Mouse (Mus musculus) embryo, embryonic 9.5 days (tissue): ENCODE data around the gene Pdcd7.
"Not testable (repeated sequence)": the region's sequence is repeated elsewhere in the genome, so short reads cannot be mapped to it uniquely, and the experiment has no call there.

Source experiments
- DNase-seq: peaks from one replicate; pipeline ENCODE4 v3.0.0-alpha.2; 2017; ENCODE audit errors: extremely low spot score

The Pdcd7 gene

DNA sequence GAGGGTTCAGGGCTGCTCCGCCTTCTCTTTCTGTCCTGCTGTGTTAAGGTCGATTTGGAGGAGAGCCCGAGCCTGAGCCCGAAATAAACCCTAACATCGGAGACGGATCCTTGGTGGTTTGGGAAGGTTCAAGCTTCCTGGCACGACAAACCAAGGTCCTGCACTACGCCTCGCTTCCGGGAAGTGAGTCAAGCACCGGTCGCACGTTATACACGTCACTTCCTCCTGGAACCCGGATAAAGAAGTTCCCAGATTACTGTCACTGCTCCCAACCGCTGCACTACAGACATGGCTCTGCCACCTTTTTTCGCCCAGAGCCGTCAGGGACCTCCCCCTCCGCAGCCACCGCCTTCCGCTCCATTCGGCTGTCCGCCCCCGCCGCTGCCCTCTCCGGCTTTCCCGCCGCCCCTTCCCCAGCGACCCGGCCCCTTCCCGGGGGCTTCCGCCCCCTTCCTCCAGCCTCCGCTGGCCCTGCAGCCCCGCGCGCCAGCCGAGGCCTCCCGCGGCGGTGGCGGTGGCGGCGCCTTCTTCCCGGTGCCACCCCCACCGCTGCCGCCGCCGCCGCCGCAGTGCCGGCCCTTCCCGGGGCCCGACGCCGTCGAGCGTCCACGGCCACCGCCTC is at the start of gene Pdcd7:
Gene Pdcd7, plus strand, starts transcription at position 251 of the 622 bp plus-strand sequence.
- DNase-seq, result peak; percentile 91

DNA sequence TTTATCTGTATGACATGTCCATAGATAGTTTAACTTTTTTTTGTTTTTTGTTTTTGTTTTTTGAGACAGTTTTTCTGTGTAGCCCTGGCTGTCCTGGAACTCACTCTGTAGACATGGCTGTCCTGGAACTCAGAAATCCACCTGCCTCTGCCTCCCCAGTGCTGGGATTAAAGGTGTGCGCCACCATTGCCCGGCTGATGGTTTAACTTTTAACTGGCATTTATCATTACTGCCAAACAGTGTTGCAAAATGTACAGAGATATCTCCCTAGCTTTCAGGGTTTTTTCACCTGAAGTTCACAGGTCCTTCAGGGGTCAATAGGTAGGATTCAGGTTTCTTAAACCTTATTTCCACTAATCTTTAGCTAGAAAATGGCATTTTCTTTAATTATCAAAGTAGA is 48.8 kb upstream of the Pdcd7 start:
- no peak for DNase-seq

DNA sequence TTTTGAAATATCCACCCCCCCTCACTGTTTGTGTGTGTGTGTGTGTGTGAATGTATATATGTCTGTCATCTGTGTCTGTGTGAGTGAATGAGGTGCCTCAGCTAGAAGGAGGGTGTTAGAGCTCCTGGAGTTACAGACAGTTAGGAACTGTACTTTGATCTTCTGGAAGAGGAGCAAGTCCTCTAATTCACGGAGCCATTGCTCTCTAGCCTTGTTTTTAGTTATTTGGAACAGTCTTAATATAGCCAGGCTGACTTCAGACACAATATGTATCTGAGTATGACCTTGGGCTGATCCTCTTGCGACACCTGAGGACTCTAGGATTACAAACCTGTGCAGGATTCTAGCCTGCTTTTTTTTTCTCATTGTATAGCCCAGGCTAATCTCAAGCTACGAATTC is 47.1 kb upstream of the Pdcd7 start:
- no peak for DNase-seq

DNA sequence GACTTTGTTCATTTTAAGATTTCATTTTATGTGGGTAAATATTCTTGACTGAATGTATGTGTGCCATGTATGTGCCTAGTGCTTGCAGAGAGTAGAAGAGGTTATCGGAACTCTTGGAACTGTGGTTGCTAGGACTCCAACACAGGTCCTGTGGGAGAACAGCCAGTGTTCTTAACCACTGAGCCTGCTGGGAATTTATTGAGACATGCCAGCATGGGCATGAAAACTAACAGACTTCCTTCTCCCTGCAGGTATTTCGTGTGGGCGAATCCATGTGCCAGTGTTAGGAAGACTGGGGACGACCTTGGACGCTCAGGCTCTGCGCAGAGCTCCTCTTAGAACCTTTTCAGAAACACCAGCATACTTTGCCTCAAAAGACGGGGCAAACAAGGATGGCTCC is 46.3 kb upstream of the Pdcd7 start:
- DNase-seq, result no peak

DNA sequence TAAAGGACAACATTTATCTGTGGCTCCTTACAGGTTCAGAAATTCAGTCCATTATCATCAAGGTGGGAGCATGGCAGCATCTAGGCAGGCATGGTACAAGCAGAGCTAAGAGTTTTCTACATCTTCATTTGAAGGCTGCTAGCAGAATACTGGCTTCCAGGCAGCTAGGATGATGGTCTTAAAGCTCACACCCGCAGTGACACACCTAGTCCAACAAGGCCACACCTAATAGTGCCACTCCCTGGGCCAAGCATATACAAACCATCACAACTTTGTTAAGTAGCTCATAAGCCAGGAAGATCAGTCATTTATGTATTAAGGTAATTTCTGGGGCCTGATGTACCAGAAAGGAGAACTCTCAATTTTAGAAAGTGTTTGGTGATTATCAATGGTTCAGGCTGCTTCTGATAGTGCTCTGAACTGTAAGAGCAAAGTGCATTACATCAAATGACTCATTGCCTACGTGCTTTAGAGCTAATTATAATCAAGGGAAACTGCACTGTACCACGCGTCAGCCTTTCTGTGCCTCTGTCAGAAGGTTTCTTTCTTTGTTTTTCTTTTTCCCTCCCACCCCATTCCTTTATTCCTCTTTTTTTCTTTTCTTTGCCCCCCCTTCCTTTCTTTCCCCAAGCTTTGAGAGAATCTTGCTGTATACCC is 43.4 kb upstream of the Pdcd7 start:
- DNase-seq, result no peak

DNA sequence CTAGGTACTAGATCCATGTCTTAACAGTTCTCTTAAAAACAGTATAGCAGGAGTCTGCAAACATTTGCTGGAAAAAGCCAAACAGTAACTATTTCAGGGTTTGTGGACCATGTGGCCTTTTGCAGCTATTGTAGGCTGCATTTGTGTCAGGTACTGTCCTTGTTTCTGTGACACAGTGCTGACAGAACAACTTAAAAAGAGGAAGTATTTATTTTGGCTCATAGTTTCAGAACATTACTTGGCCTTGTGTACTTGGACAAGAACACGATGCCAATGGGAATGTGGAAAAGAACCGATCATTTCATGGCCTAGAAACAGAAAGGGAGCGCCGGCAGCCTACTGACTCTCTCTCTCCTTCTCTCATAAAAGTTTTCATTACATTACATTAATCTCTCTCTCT is 42.3 kb upstream of the Pdcd7 start:
- DNase-seq, result no peak

DNA sequence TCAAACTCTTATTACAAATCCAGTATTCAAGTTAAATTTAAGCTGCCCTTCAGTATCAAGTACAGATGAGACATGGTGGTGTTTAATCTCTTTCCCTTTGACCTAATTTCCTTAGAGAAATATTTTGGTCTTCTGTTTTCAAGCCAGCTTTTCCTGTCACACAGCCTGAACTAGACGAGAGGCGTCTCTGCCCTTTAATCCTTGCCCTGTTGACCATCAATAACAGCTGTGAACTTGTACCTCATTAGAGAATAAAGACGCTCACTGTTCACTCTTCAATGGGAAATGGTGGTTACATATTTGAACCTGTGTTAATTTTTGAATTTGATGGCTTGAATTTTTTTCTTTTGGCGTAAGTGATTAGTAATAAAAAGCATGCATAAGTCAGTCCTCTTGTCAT is 41.6 kb upstream of the Pdcd7 start:
- no peak for DNase-seq

DNA sequence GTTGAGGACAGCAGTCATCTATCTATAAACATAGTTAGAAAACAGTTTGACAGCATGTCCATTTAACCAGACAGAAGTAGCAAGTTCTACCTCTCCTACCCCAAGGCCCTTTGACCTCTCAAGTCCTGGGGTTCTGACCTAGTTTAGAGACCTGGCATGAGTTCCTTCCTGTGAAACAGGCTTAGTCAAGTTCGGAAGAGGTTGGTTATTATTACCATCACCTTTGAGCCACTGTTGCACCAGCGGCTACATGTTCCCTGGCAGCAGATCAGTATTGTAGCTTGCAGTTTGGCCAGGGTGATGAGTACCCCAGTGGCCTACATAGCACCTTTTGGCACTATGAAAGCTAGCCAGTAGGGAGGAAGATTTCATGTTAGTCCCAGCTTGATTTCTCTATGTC is 39.2 kb upstream of the Pdcd7 start:
- DNase-seq, result no peak

DNA sequence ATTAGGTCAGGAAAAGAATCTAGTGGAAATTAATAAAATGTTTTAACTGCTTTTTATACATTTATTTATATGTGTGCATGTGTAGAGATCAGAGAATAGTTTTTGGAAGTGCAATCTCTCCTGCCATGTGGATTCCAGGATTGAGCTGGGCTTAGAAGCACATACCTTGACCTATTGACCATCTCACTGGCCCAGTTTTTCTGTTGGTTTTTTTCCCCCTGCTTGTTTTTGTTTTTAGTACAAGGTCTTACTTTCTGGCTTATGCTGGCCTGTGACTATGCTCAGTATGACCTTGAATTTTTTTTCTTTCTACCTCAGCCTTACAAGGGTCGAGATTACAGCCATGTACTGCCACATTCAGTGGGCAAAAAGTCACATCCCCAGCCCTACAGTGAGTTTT is 37.9 kb upstream of the Pdcd7 start:
- DNase-seq, result no peak

DNA sequence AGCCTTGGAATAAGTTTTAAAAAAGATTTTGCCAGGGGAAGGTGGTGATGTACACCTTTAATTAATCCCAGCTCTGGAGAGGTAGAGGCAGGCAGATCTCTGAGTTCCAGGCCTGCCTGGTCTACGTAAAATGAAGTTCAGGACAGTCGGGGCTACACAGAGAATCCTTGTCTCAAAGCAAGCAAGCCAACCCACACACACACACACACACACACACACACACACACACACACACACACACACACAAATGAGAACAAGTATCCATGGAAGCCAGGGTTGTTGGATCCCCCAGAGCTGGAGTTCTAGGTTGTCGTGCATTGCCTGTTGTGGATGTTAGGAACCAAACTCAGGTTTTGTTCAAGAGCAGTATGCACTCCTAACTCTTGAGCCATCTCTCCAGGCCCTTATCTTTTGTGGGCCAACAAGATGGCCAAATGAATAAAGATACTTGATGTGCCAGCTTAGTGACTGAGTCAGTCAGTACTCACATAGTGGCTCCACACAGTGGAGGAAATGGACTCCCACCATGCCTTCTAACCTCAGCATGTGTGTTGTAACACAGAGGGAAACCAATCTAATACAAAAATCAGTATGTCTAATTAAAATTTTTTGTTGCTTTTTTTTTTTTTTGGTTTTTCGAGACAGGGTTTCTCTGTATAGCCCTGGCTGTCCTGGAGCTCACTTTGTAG is 33.1 kb upstream of the Pdcd7 start:
- no peak for DNase-seq

DNA sequence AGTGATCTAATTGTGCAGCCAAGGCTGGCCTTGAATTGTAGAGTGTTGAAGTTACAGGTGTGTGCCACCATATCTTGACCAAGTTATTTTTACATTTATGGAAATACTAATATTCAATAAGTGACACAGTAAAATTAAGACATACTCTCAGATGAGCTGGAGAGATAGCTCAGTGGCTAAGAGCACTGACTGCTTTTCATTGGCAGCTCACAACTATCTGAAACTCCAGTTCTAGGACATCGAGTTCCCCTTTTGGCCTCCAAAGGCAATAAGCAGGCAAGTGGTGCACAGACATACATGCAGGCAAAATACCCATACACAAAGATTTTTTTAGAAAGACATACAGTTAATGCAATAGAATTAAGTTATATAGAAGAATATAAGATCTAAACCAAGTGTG is 32.1 kb upstream of the Pdcd7 start:
- DNase-seq, result no peak

DNA sequence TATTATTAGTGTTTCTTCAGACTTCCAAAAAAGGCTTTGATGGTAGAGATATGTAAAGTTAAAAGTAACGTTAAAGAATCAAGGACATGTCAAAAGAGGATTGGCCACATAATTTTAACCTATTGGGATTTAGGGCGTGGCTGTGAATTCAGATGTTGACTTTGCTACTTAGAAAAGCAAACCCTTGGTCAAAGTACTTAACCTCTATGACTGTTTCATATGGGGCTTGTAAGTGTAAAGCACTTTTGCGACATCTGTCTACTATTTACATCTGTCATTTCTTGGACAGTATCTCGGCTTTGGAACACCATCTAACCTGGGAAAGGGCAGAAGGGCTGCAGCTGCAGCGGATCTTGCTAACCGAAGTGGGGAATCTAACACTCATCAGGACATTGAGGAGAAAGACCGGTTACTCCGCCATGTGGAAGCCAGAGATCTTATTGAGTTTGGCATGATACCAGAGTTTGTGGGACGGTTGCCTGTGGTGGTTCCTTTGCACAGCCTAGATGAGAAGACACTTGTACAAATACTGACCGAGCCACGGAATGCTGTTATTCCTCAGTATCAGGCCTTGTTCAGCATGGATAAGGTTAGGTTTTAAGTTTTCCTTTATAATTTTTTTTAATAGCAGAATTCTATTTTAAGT is 23.5 kb upstream of the Pdcd7 start:
- no peak for DNase-seq

DNA sequence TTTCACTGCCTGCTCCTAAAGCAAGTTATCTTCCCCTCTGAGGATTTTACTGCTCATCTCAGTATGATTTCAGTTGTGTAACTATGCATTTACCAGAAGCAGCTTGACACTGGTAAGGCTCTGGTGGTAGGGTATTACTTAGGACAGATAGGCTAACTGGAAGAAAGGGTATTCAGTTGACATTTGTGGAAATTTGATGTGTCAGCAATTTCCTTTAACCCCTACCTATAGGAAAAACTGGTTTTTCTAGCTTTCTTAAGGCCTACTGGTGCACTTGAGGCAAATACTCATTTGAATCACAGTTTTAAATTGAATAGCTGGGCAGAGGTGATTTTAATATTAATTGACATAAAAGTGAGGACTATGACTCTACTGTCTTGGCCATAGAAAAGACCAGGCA is 19.9 kb upstream of the Pdcd7 start:
- no peak for DNase-seq

DNA sequence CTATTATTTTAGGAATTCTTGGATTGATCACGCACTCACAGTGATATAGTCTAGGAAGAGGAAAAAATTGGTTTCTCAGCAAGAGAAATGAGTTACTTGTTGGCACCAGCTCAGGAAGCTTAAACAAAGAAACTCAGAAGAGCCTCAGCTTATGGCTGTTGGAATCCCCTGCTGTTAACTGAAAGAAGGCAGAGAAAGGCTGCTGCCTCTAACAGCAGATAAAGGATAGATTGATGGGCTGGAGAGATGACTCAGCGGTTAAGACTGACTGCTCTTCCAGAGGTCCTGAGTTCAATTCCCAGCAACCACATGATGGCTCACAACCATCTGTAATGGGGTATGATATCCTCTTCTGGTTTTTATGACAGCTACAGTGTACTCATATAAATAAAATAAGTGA is 18.5 kb upstream of the Pdcd7 start:
- no peak for DNase-seq

DNA sequence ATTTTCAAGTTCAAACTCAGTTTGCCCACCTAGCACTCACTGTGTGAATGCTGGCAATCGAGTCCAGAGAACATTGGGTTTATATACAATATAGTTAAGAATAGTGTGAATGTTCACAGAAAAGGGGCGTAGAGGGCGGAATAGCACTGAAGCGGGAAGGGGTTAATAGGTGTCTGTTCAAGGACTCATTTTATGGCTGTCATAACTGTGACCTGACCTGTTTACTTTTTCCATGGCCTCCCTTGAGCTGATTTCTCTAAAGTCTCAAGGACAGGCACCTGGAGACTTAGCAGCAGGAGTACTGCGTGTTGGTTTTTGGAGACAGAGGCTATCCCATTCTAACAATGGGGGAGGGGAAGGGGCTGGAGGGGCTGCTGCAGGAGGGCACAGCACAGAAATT is 11.9 kb upstream of the Pdcd7 start:
- DNase-seq, result no peak

DNA sequence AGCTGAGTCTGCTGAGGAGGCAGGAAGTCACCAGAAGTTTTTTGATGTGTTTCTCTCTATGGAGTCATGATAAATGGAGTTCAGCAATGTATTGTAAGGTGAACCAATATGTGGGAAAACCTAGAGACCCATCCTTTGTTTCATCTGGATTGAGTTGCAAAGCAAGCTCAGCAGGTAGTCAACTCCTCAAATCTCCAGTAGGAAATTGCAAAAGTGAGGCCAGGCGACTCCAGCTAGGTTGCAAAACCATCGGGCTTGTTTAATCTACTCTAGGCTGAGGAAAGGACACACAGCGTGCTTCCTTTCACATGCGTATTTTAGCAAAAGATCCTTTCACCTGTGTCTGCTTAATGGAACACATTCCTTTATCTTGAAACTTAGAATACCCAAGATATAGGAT is 6.8 kb upstream of the Pdcd7 start:
- no peak for DNase-seq

DNA sequence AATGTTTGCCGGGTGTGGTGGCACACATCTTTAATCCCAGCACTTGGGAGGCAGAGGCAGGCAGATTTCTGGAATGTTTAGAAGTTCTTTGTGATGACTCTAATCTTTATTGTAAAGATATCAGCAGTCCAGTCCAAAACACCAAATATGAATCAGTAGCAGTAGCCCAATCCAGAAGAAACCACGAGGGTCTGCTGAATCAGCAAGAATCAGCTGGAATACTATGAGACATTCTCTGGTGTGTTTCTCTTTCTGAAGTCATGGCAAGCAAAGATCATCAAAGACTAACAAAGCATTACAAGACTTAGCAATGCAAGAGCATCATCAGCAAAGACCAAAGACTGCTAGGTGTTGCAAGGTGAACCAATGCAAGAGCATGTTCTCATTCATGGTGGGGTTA is 5.5 kb upstream of the Pdcd7 start:
- no peak for DNase-seq

DNA sequence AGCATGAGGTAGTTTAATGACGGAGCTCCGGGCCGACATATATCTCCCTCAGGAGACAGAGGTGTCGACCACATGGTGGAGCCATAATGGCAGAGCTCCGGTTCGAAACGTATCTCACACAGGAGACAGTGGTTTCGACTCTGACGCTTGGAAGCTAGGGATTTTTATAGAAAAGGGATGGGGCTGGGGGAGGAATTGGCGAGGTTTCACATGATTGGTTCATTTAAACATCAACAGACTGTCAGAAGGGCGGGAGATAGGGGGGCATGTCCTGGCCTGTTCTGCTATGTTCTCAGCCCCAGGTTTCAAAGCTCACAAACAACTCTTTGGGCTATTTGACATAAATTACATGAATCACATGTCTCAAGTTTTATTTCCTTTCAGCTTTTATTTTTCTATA is 465 bp upstream of the Pdcd7 start:
- DNase-seq, result not testable (repeated sequence)

DNA sequence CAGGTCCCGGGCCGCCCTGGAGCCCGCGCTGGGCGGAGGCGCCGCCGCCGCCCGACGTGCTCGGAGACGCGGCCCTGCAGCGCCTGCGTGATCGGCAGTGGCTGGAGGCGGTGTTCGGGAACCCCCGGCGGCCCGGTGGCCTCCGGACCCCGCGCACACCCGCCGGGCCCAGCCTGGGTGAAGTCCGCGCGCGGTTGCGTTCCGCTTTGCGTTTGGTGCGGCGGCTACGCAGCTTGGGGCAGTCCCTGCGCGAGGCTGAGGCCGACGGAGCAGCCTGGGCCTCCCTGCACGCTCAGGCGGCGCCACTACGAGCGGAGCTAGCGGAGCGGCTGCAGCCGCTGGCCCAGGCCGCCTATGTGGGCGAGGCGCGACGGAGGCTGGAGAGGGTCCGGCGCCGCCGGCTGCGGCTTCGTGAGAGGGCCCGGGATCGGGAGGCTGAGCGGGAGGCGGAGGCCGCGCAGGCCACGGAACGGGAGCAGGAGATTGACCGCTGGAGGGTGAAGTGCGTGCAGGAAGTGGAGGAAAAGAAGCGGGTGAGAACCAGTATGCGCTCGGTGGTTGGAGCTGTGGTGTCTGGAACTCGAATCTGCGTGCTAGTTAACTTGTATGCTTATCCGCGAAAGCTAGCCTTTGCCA is 690 bp downstream of the Pdcd7 start:
- DNase-seq, result peak; percentile 58

DNA sequence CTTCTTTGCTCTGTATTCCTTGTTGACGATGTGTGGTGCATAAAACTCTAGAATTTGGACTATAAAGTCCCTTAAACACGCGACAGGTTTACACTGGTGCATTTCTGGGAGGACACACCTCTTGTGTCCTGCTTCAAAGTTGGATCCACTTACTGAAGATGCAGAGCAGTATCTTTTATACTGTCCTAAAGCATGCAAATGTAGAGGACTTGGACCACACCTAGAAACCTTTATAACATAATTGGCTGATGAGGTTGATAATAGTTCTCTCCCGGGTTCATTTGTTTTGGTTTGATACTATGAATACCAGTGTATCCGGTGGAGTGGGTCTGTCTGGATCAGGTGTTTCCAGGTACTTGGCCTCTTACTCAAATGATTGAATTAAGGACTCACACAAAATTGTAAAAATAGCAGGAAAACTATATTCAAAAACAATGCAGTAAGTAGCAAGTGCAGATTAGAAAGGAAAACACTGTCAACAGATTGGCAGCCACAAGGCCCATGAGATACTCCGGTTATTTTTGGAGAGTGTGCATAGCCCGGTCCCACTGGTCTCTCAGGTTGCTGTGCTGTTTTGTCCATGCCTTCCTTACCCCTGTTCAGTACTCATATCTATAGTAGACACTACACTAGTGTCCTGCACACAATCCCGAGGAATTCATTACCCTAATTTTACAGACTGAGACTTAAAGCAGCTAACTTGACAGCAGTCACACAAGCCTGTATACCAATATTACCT is 1.4 kb downstream of the Pdcd7 start:
- DNase-seq, result no peak

DNA sequence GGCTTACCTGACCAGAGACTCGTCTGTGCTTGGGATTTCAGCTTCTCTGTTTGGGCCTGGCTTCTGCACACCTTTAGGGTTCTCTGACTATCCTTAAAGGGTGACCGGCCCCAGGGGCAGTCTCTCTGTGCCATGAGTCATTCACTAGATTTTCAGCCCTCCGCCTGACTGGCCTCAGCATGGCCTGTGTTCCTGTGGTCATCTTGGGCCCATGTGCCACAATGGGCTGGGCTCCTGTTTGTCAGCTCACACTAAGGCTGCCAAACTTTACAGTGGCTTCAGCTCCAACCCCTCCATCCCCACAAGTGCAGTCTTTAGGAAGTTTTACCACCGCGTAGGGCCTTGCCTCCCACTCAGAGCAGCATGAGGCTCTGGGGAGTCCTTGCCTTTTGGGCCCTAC is 7.3 kb downstream of the Pdcd7 start:
- no peak for DNase-seq

DNA sequence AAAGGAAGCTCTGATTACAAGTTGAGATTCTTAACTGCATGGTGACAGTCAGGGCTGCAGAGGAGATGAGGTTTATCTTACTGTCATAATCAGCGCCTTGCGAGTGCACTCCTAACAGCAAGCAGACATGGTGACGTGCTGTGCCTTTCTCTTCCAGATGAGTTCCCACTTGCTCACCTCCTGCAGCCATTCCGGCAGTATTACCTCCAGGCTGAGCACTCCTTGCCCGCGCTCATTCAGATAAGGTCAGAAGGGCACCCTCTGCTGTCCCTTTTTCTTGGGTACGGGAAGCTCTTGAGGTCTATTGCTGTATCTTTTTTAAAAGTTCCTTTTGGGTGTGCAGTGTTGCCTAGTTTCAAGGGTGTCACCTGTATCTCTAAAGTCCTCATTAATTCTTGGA is 10.7 kb downstream of the Pdcd7 start:
- no peak for DNase-seq
